Mouse (Mus musculus): ENCODE data around the gene Tex19.2.

- no peak for TF ChIP-seq CTCF (IDR thresholded peaks at IDR 0.05; ENCODE audit: low read depth, low read length)
- TF ChIP-seq POLR2A (IDR thresholded peaks at IDR 0.05; ENCODE audit: borderline replicate concordance, low read depth, low read length), result no peak
Measured at GRCm38 (mm10) chr11:121080330-121080729, 38.1 kb downstream of the Tex19.2 start.
